Mouse (Mus musculus): ENCODE results near the gene Ephb2. TPM values are rescaled to one million over a fixed set of nuclear protein-coding genes. Genes with fewer than 3 reads are reported as not detected.
A peak's percentile ranks its signal among the peaks of the same experiment; 100 is the strongest.

Gene Ephb2
- polyA plus RNA-seq, 1 experiment from 2014 or later = 25.0 TPM

- peaks cover 22% of the 10 kb centered on the region for H3K4me1 ChIP-seq (replicated peaks)
- no peak for ATAC-seq
- peaks cover 73% of the 10 kb centered on the region for H3K36me3 ChIP-seq
- no peaks in the 10 kb centered on the region for H3K27me3 ChIP-seq
- no peak overlapping the region; the same call in 1 of the 2 replicates for H3K27ac ChIP-seq
- H3K4me3 ChIP-seq (replicated peaks) = no peak overlapping the region
- WGBS = 69% methylated on average over 4 of the region's 4 CpGs
- H3K4me2 ChIP-seq (replicated peaks) = no peak overlapping the region
- no peak overlapping the region for H3K9ac ChIP-seq (replicated peaks)
- no peaks in the 10 kb centered on the region for H3K9me3 ChIP-seq
Observed at GRCm38 (mm10) chr4:136688113-136688512, 147.7 kb downstream of the Ephb2 start.

GRCm38 (mm10) chr4:136685431-136685869 is 150.3 kb downstream of the Ephb2 start:
- Histone ChIP-seq H3K36me3 (peaks cover 72% of the 10 kb centered on the region), H3K4me3 (replicated peaks) (no peak overlapping the region), H3K27me3 (no peaks in the 10 kb centered on the region), H3K27ac (no peak overlapping the region), H3K9ac (replicated peaks) (no peak overlapping the region), H3K9me3 (no peaks in the 10 kb centered on the region), H3K4me1 (replicated peaks) (peaks cover 49% of the 10 kb centered on the region), H3K4me2 (replicated peaks) (no peak overlapping the region)
- 43% methylated on average over 10 of the region's 10 CpGs for WGBS
- no peak for ATAC-seq

DNA sequence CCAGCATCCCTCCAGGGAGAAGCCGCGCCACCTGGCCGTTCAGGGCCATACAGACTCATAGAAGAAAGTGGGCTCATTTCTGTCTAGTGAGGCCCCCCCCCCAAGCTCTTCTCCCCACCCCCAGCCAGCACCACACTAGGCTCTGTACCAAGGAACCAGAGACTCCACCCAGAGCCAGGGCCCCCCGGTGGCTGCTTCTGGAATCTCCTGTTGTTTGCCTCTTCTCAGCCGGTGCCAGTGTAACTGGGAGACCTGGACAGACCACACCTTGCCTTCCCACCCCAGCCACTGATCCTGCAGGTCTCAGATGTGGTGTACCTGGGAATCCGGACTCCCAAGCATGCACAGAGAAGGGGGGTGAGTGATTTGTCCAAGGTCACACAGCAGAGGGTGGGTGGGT is 151.3 kb downstream of the Ephb2 start:
- H3K27me3 ChIP-seq = no peaks in the 10 kb centered on the region
- no peak overlapping the region for H3K4me3 ChIP-seq (replicated peaks)
- 90% methylated on average over 5 of the region's 6 CpGs for WGBS
- no peaks in the 10 kb centered on the region for H3K9me3 ChIP-seq
- no peak overlapping the region for H3K9ac ChIP-seq (replicated peaks)
- H3K4me2 ChIP-seq (replicated peaks) = no peak overlapping the region
- no peak overlapping the region for H3K27ac ChIP-seq
- peak; percentile 46 for ATAC-seq
- peaks cover 67% of the 10 kb centered on the region for H3K36me3 ChIP-seq
- peaks cover 59% of the 10 kb centered on the region for H3K4me1 ChIP-seq (replicated peaks)

- H3K4me2 ChIP-seq (replicated peaks) = no peak overlapping the region
- no peak for ATAC-seq
- 0 out of 2 replicates have a peak overlapping the region, but pooled peaks have one; percentile 17 for H3K9ac ChIP-seq (replicated peaks)
- H3K9me3 ChIP-seq = no peaks in the 10 kb centered on the region
- H3K27me3 ChIP-seq = no peaks in the 10 kb centered on the region
- H3K27ac ChIP-seq = peak overlapping the region; percentile 68
- 71% methylated on average over 14 of the region's 14 CpGs for WGBS
- no peak overlapping the region for H3K4me3 ChIP-seq (replicated peaks)
- peaks cover 60% of the 10 kb centered on the region for H3K4me1 ChIP-seq (replicated peaks)
- H3K36me3 ChIP-seq = peaks cover 55% of the 10 kb centered on the region
Observed at GRCm38 (mm10) chr4:136680641-136681040, 155.1 kb downstream of the Ephb2 start.

- Histone ChIP-seq H3K9me3 (no peaks in the 10 kb centered on the region), H3K36me3 (peaks cover 57% of the 10 kb centered on the region), H3K27me3 (no peaks in the 10 kb centered on the region), H3K4me2 (replicated peaks) (no peak overlapping the region), H3K9ac (replicated peaks) (no peak overlapping the region), H3K4me1 (replicated peaks) (peaks cover 55% of the 10 kb centered on the region), H3K4me3 (replicated peaks) (no peak overlapping the region), H3K27ac (peak overlapping the region; percentile 68)
- WGBS = 80% methylated on average over 8 of the region's 8 CpGs
- ATAC-seq = no peak
Observed at GRCm38 (mm10) chr4:136679221-136679620, 156.6 kb downstream of the Ephb2 start.

DNA sequence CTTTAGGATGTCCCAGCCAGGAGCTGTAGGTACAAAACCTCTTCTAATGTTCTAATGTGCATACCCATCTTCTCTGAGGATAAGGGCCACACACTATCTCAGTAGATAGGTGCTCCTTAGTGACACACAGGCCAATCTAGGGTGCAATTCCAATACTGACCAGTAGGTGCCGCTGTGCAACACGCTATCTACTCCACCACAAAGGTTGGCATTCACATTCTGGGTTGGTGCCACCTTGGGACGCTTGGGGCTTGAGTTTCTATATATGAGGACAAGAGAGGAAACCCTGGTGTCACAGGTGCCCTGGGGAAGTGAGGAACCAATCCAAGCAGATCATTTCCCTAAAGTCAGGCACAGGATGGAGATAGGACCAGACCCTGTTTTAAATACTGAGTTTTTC is 157.3 kb downstream of the Ephb2 start:
- no peak overlapping the region for H3K4me2 ChIP-seq (replicated peaks)
- H3K9me3 ChIP-seq = no peaks in the 10 kb centered on the region

GRCm38 (mm10) chr4:136675439-136675838 is 160.3 kb downstream of the Ephb2 start:
- no peak overlapping the region for H3K4me3 ChIP-seq (replicated peaks)
- peaks cover 22% of the 10 kb centered on the region for H3K4me1 ChIP-seq (replicated peaks)
- H3K9ac ChIP-seq (replicated peaks) = no peak overlapping the region
- WGBS = 93% methylated on average over 9 of the region's 9 CpGs
- peaks cover 60% of the 10 kb centered on the region for H3K36me3 ChIP-seq
- H3K9me3 ChIP-seq = no peaks in the 10 kb centered on the region
- no peak overlapping the region for H3K4me2 ChIP-seq (replicated peaks)
- no peak overlapping the region for H3K27ac ChIP-seq
- H3K27me3 ChIP-seq = no peaks in the 10 kb centered on the region
- ATAC-seq = no peak

More for the DNA sequence above, 157.3 kb downstream of the Ephb2 start:
- Histone ChIP-seq H3K36me3 (peaks cover 57% of the 10 kb centered on the region), H3K27ac (peak overlapping the region; percentile 68; the same call in 1 of the 2 replicates), H3K4me1 (replicated peaks) (peaks cover 51% of the 10 kb centered on the region), H3K4me3 (replicated peaks) (no peak overlapping the region), H3K27me3 (no peaks in the 10 kb centered on the region), H3K9ac (replicated peaks) (no peak overlapping the region)
- WGBS = 3% methylated on average over 3 of the region's 3 CpGs
- ATAC-seq = peak; percentile 71

- Histone ChIP-seq H3K4me3 (replicated peaks) (no peak overlapping the region), H3K9me3 (no peaks in the 10 kb centered on the region), H3K27me3 (no peaks in the 10 kb centered on the region), H3K36me3 (peaks cover 80% of the 10 kb centered on the region), H3K4me2 (replicated peaks) (no peak overlapping the region), H3K9ac (replicated peaks) (no peak overlapping the region), H3K4me1 (replicated peaks) (peaks cover 8% of the 10 kb centered on the region; the same call in 1 of the 2 replicates), H3K27ac (no peak overlapping the region)
- no peak for ATAC-seq
- 91% methylated on average over 19 of the region's 19 CpGs for WGBS
Observed at GRCm38 (mm10) chr4:136672335-136673090, 163.3 kb downstream of the Ephb2 start.

DNA sequence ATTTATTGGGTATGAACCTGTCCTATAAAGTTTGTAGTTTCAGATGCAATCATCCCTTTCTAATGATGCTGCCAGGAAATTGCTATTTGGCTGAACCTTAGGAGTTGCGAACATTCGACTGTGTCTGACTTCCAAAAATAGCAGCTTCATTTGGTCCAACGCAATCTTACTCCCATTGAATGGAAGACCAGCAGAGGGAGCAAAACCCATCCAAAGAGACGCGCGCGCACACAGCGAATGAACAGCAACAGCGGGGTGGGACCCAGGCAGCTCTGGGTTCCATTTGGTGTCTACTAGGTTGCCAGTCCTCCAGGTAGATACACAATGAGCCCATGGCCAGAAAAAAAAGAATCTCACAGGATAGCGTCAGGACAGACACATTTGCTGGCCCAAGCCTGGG is 168.0 kb downstream of the Ephb2 start:
- Histone ChIP-seq H3K36me3 (peaks cover 78% of the 10 kb centered on the region), H3K27me3 (no peaks in the 10 kb centered on the region), H3K27ac (no peak overlapping the region), H3K4me2 (replicated peaks) (no peak overlapping the region), H3K9ac (replicated peaks) (no peak overlapping the region), H3K4me3 (replicated peaks) (no peak overlapping the region), H3K4me1 (replicated peaks) (no peaks in the 10 kb centered on the region), H3K9me3 (no peaks in the 10 kb centered on the region; the same call in 1 of the 2 replicates)
- ATAC-seq = no peak
- 79% methylated on average over 10 of the region's 10 CpGs for WGBS

- Histone ChIP-seq H3K27ac (no peak overlapping the region), H3K9ac (replicated peaks) (no peak overlapping the region), H3K4me3 (replicated peaks) (no peak overlapping the region), H3K4me2 (replicated peaks) (no peak overlapping the region), H3K36me3 (peaks cover 76% of the 10 kb centered on the region), H3K27me3 (no peaks in the 10 kb centered on the region), H3K9me3 (no peaks in the 10 kb centered on the region; the same call in 1 of the 2 replicates), H3K4me1 (replicated peaks) (no peaks in the 10 kb centered on the region)
- 74% methylated on average over 4 of the region's 4 CpGs for WGBS
- ATAC-seq = no peak
Observed at GRCm38 (mm10) chr4:136666002-136666401, 169.8 kb downstream of the Ephb2 start.

- Histone ChIP-seq H3K4me1 (replicated peaks) (no peaks in the 10 kb centered on the region), H3K9ac (replicated peaks) (no peak overlapping the region), H3K27me3 (no peaks in the 10 kb centered on the region), H3K27ac (peak overlapping the region; percentile 42), H3K36me3 (peaks cover 77% of the 10 kb centered on the region), H3K4me3 (replicated peaks) (no peak overlapping the region), H3K9me3 (no peaks in the 10 kb centered on the region; the same call in 1 of the 2 replicates), H3K4me2 (replicated peaks) (no peak overlapping the region)
- ATAC-seq = peak; percentile 48; the same call in 1 of the 2 replicates
- WGBS = 70% methylated on average over 9 of the region's 9 CpGs
Observed at GRCm38 (mm10) chr4:136665068-136665467, 170.7 kb downstream of the Ephb2 start.

DNA sequence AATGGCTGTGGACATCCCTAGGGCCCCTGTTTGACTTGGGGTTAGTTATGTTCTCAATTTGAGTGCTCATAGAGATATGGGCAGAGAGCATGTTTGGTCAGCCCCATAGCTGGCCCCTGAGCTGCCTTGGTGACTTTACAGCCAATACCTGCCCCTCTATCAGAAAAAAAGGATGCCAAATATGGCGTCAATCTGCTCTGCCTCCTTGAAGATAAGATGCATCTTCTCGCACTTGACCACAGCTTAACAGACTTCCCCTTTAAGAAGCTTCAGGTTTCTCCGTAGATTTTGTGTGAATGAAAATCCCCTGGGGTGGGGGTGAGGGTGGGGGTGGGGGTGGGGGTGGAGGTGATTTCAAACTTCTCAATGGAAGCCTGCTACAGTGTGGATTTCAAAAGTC is 177.9 kb downstream of the Ephb2 start:
- Histone ChIP-seq H3K4me2 (replicated peaks) (no peak overlapping the region), H3K9me3 (no peaks in the 10 kb centered on the region), H3K27ac (no peak overlapping the region), H3K4me1 (replicated peaks) (peaks cover 7% of the 10 kb centered on the region), H3K4me3 (replicated peaks) (no peak overlapping the region), H3K9ac (replicated peaks) (no peak overlapping the region), H3K36me3 (peaks cover 93% of the 10 kb centered on the region), H3K27me3 (no peaks in the 10 kb centered on the region)
- no peak for ATAC-seq
- WGBS = 72% methylated on average over 3 of the region's 3 CpGs

Measured in midbrain, embryonic 13.5 days (tissue).